In the genomic region with DNA sequence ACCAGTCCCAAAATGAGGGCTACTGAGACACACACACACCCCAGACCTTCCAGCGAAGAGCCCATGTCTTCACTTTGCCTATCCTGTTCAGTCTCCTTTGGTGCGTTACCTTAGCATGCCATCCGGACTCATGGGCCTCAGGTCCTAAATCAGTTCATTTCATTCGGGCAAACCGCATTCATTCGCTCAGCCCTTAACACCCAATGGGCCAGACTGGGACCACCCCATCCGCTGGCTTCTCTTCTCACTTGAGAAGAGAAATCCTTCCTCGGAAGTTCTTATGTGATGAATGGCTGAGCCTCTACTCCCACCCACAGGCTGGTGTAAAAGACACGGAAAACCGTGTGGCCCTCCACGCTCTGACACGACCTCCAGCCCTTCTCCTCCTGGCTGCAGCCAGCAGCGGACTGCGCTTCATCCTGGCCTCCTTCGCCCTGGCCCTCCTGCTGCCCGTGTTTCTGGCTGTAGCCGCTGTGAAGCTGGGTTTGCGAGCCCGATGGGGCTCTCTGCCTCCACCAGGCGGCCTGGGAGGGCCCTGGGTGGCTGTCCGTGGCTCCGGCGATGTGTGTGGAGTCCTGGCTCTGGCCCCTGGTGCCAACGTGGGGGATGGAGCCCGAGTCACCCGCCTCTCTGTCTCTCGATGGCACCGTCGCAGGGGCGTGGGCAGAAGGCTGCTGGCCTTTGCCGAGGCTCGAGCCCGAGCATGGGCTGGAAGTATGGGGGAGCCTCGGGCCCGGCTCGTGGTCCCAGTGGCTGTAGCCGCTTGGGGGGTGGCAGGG, we compare ENCODE assay signal across 8 mouse cellular contexts. TPM values are rescaled to one million over a fixed set of nuclear protein-coding genes. Genes with fewer than 3 reads are reported as not detected.
DNase-seq lines count a peak whose midpoint lies in the region; ATAC-seq and TF ChIP-seq lines count a peak whose summit lies in the region.

No protein-coding gene starts in this region.

- peak; percentile 40; the same call in 1 of the 2 replicates for TF ChIP-seq CTCF in brain, embryonic 14.5 days (IDR thresholded peaks at IDR 0.05; ENCODE audit: borderline replicate concordance, extremely low read depth, insufficient read depth, insufficient read length)

- H3K4me3 ChIP-seq in forebrain, embryonic 11.5 days (ENCODE audit: low read depth, low read length): peak overlapping the region; percentile 31

- peak overlapping the region; percentile 71 for H3K9ac ChIP-seq in forebrain, embryonic 11.5 days (ENCODE audit: low read length)

- peaks cover 5% of the 10 kb centered on the region; the same call in 1 of the 2 replicates for H3K36me3 ChIP-seq in forebrain, embryonic 11.5 days (ENCODE audit: control insufficient read depth, insufficient read depth, low read length)

- H3K4me1 ChIP-seq in forebrain, embryonic 11.5 days (replicated peaks; ENCODE audit: control insufficient read depth, insufficient read depth, low read length): peaks cover 45% of the 10 kb centered on the region

- ATAC-seq in forebrain, embryonic 11.5 days (replicated peaks; ENCODE audit: low FRiP score): no peak; the same call in 1 of the 2 replicates

- intact Hi-C loops in heart, postnatal 14 days (cut with DNase I): loop anchor here (5.0 kb wide), 1 partner anchor 111 kb away; the partner anchor contains the start of gene Ube2s

- H3K4me2 ChIP-seq in forebrain, embryonic 11.5 days (ENCODE audit: low read depth, low read length, severe bottlenecking): peak overlapping the region; percentile 81

- no peaks in the 10 kb centered on the region for H3K9me3 ChIP-seq in forebrain, embryonic 11.5 days (ENCODE audit: control insufficient read depth, low read length)

- H3K27ac ChIP-seq in forebrain, embryonic 11.5 days (ENCODE audit: low read depth, low read length): peak overlapping the region; percentile 97

- peak; percentile 46 to 48 for DNase-seq in adrenal gland, adult 18-20 months (ENCODE audit: low spot score in 2 of 2)
- DNase-seq in adrenal gland, postnatal 4 days (ENCODE audit: low spot score in 2 of 2): no peak
- DNase-seq in brain, embryonic 14.5 days (ENCODE audit: low read depth): peak; percentile 63
- DNase-seq in forebrain, embryonic 11.5 days (ENCODE audit: low spot score): peak; percentile 74
- peak; percentile 56 to 67 for DNase-seq in heart, postnatal 14 days
- DNase-seq in layer of hippocampus, postnatal 14 days (ENCODE audit: low spot score in 2 of 2): peak; percentile 60 to 65
- DNase-seq in lung, postnatal 4 days: peak; percentile 72 to 82
- DNase-seq in right cerebral cortex, postnatal 4 days: peak; percentile 67

- TF ChIP-seq POLR2A in brain, embryonic 14.5 days (IDR thresholded peaks at IDR 0.05; ENCODE audit: borderline replicate concordance, extremely low read depth, insufficient read depth, insufficient read length, poor library complexity, severe bottlenecking): no peak

- H3K27me3 ChIP-seq in forebrain, embryonic 11.5 days (ENCODE audit: control insufficient read depth, insufficient read depth, low read length): no peaks in the 10 kb centered on the region

- WGBS in forebrain, embryonic 11.5 days: 3% methylated on average over 37 of the region's 37 CpGs

RNA-seq across cellular contexts. Expression of gene Ssc5d, which starts 1.8 kb away (rescaled TPM):
- 1 to 10 TPM; 2.2 to 2.5 TPM for total RNA-seq in adrenal gland, adult 18-20 months (2021)
- 10 to 100 TPM; 11.8 to 12.1 TPM for total RNA-seq in adrenal gland, postnatal 4 days (2021)
- polyA plus RNA-seq in brain, embryonic 14.5 days (2012; rRNA removed): 2.3 and 3.6 TPM in 2 replicates
- 0.79 and 0.91 TPM in 2 replicates for polyA plus RNA-seq in forebrain, embryonic 11.5 days (2014; fragmentation: Nextera tagmentation; extraction: Ambion mirVana)
- total RNA-seq in heart, postnatal 14 days (2021): 1 to 10 TPM; 7.8 TPM
- total RNA-seq in layer of hippocampus, postnatal 14 days (2021): 1 to 10 TPM; 2.7 to 2.8 TPM

RNA-seq across cellular contexts. Expression of gene Nat14, which starts 1.9 kb away (rescaled TPM):
- 10 to 100 TPM in 1 of 2 experiments, 1 to 10 TPM in 1; 9.8 to 11.6 TPM for total RNA-seq in adrenal gland, adult 18-20 months (2021)
- 10 to 100 TPM in 1 of 2 experiments, 1 to 10 TPM in 1; 9.9 to 10.1 TPM for total RNA-seq in adrenal gland, postnatal 4 days (2021)
- 27.3 and 27.9 TPM in 2 replicates for polyA plus RNA-seq in brain, embryonic 14.5 days (2012; rRNA removed)
- 10.8 and 12.6 TPM in 2 replicates for polyA plus RNA-seq in forebrain, embryonic 11.5 days (2014; fragmentation: Nextera tagmentation; extraction: Ambion mirVana)
- total RNA-seq in heart, postnatal 14 days (2021): 1 to 10 TPM; 5.9 to 6.1 TPM
- total RNA-seq in layer of hippocampus, postnatal 14 days (2021): 10 to 100 TPM; 67.8 to 76.2 TPM

RNA-seq across cellular contexts. Expression of gene Zfp628, which starts 8.8 kb away (rescaled TPM):
- total RNA-seq in adrenal gland, adult 18-20 months (2021): 10 to 100 TPM; 13.9 to 17.2 TPM
- 10 to 100 TPM; 24.4 to 26.9 TPM for total RNA-seq in adrenal gland, postnatal 4 days (2021)
- 16.7 and 21.7 TPM in 2 replicates for polyA plus RNA-seq in brain, embryonic 14.5 days (2012; rRNA removed)
- 4.8 and 5.0 TPM in 2 replicates for polyA plus RNA-seq in forebrain, embryonic 11.5 days (2014; fragmentation: Nextera tagmentation; extraction: Ambion mirVana)
- total RNA-seq in heart, postnatal 14 days (2021): 1 to 10 TPM; 9.4 to 9.6 TPM
- total RNA-seq in layer of hippocampus, postnatal 14 days (2021): 10 to 100 TPM; 11.5 to 14.6 TPM

RNA-seq across cellular contexts. Expression of gene Gm36210, which starts 17.5 kb away (rescaled TPM):
- not detected for total RNA-seq in adrenal gland, adult 18-20 months (2021)
- total RNA-seq in adrenal gland, postnatal 4 days (2021): under 1 TPM in 1 of 2 experiments, not detected in 1; 0.39 TPM
- 0.77 and 1.3 TPM in 2 replicates for polyA plus RNA-seq in brain, embryonic 14.5 days (2012; rRNA removed)
- polyA plus RNA-seq in forebrain, embryonic 11.5 days (2014; fragmentation: Nextera tagmentation; extraction: Ambion mirVana): 0.56 and 0.59 TPM in 2 replicates
- total RNA-seq in heart, postnatal 14 days (2021): not detected
- total RNA-seq in layer of hippocampus, postnatal 14 days (2021): under 1 TPM; 0.41 to 0.44 TPM

RNA-seq across cellular contexts. Expression of gene Sbk2, which starts 40.4 kb away (rescaled TPM):
- 1 to 10 TPM in 1 of 2 experiments, under 1 TPM in 1; 0.96 to 2.5 TPM for total RNA-seq in adrenal gland, adult 18-20 months (2021)
- under 1 TPM; 0.50 to 0.90 TPM for total RNA-seq in adrenal gland, postnatal 4 days (2021)
- polyA plus RNA-seq in brain, embryonic 14.5 days (2012; rRNA removed): 0.14 TPM in 2 replicates
- 0.33 TPM in 1 of 2 replicates, not detected in the other for polyA plus RNA-seq in forebrain, embryonic 11.5 days (2014; fragmentation: Nextera tagmentation; extraction: Ambion mirVana)
- total RNA-seq in heart, postnatal 14 days (2021): 10 to 100 TPM in 1 of 2 experiments, 1 to 10 TPM in 1; 4.2 to 11.6 TPM
- not detected for total RNA-seq in layer of hippocampus, postnatal 14 days (2021)

Comparison
In these comparisons a context has a peak if more than half of its experiments do, and no peak if none do; other contexts are left out.
1. DNase-seq: peak in adrenal gland, adult 18-20 months (2 of 2), brain, embryonic 14.5 days (single experiment), forebrain, embryonic 11.5 days (single experiment), heart, postnatal 14 days (2 of 2), layer of hippocampus, postnatal 14 days (2 of 2), lung, postnatal 4 days (2 of 2) and right cerebral cortex, postnatal 4 days (single experiment); none in adrenal gland, postnatal 4 days (0 of 2).
2. RNA of gene Nat14, which starts 1.9 kb away (total RNA-seq): 67.8 to 76.2 TPM in layer of hippocampus, postnatal 14 days; 9.8 to 11.6 TPM in adrenal gland, adult 18-20 months, 9.9 to 10.1 TPM in adrenal gland, postnatal 4 days and 5.9 to 6.1 TPM in heart, postnatal 14 days; every median in the first group is over 4 times any median in the second.